Mouse (Mus musculus) embryonic facial prominence, embryonic 10.5 days (tissue): Measurements from ENCODE around the gene Gm3952. TPM values are rescaled to one million over a fixed set of nuclear protein-coding genes. Genes with fewer than 3 reads are reported as not detected.

Experiments
- DNase-seq: peaks from one replicate; pipeline ENCODE4 v3.0.0-alpha.2; 2017; ENCODE audit warnings: low spot score
- H3K27ac ChIP-seq: fragments of 300-500 bp; sonication (generic); replicated peaks from 2 replicates; pipeline ENCODE4 v1.5.1; 2016; ENCODE audit warnings: mild to moderate bottlenecking
- H3K27me3 ChIP-seq: fragments of 300-500 bp; sonication (generic); replicated peaks from 2 replicates; pipeline ENCODE4 v1.6.1; 2016; ENCODE audit warnings: low read depth, mild to moderate bottlenecking; ENCODE audit not compliant: poor library complexity, severe bottlenecking
- H3K36me3 ChIP-seq: fragments of 300-500 bp; sonication (generic); replicated peaks from 2 replicates; pipeline ENCODE4 v1.6.1; 2016; ENCODE audit warnings: mild to moderate bottlenecking, moderate library complexity
- H3K4me1 ChIP-seq: fragments of 300-500 bp; sonication (generic); 2 replicates; pipeline ENCODE4 v1.6.1; 2016
- H3K4me3 ChIP-seq: fragments of 300-500 bp; sonication (generic); 2 replicates; pipeline ENCODE4 v1.5.1; 2016; ENCODE audit warnings: mild to moderate bottlenecking, moderate library complexity
- H3K9me3 ChIP-seq: fragments of 300-500 bp; sonication (generic); 2 replicates; pipeline ENCODE4 v1.6.1; 2016; ENCODE audit warnings: mild to moderate bottlenecking
- WGBS: fragments of 180-500 bp; shearing (Covaris S2); methylation state at CpG from one replicate; pipeline ENCODE4 v1.1.7; 2016; 5-methylcytosine and 5-hydroxymethylcytosine counted together
- polyA plus RNA-seq: library from polyadenylated mRNA; unstranded; fragments of >200 nt; fragmentation: Nextera tagmentation; extraction: Ambion mirVana; gene quantifications from 2 replicates; pipeline ENCODE4 v1.2.1, GENCODE M21; 2016

Gm3952 gene
- polyA plus RNA-seq, 1 experiment from 2014 or later = not detected

DNA sequence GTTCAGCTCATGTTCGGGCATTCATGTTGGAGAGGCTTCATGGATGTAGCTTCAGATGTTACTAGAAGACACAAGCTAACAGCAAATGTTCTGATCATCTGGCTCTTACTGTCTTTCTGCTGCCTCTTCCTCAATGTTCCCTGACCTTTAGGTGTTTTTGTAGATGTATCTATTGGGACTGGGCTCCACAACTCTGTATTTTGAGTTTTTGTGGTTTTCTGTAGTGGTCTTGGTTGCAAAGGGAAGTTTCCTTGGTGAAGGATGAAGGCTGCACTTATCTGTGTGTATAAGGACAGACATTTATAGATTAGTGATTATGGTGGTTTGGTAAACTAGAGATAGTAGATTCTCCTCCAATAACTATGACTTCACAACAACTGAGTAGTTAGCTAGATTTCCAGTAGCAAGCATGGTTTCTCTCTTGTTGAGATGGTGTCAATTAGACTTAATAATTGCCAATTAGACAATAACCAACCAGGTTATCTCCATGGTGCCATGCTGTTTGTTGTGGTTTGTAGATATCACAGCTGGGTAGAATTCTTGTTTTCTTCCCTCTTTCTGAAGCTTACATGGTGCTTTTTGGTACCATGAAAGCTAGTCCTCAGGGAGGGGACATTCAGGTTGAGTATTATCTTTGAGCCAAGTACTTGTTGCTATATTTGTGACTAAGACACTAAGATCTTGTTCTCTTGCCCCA, 101.6 kb downstream of the Gm3952 start:
- no peak for DNase-seq
- H3K9me3 ChIP-seq = no peaks in the 10 kb centered on the region
- 0 out of 2 replicates have a peak, but pooled peaks cover 3% of the 10 kb centered on the region for H3K36me3 ChIP-seq
- no peaks in the 10 kb centered on the region for H3K27me3 ChIP-seq
- no peak overlapping the region for H3K4me3 ChIP-seq
- H3K4me1 ChIP-seq = no peaks in the 10 kb centered on the region
- 85% methylated on average over 1 of the region's 1 CpGs for WGBS
- no peak overlapping the region for H3K27ac ChIP-seq

Other genes with a start within 250 kb of the Gm3952 start
- gene Itgb1, start 113.0 kb downstream of the Gm3952 start, polyA plus RNA-seq = 127 and 131 TPM in 2 replicates